In genomic region chr2:48694509-48694908, GRCm38 (mm10) we compare ENCODE assay signal across 26 mouse cellular contexts.
DNase-seq lines count a peak whose midpoint lies in the region; ATAC-seq lines count a peak whose summit lies in the region.
"Had no signal": no experiment of that assay in that cellular context is flagged by ENCODE, and none has a peak within 500 bp of the region (broad histone marks: within the 10 kb centered on the region; RNA-seq: fewer than 3 reads in every experiment).

No protein-coding gene starts in this region.

- H3K4me2 ChIP-seq in hindbrain, embryonic 11.5 days (replicated peaks; ENCODE audit: low read depth, low read length): no peak overlapping the region
- H3K4me2 ChIP-seq: embryonic facial prominence, embryonic 13.5 days; embryonic facial prominence, embryonic 15.5 days; forebrain, embryonic 12.5 days had no signal

- peak; percentile 94 for ATAC-seq in common myeloid progenitor, adult 5-6 weeks (replicated peaks; ENCODE audit: low read depth, poor library complexity, severe bottlenecking)
- peak; percentile 77 for ATAC-seq in megakaryocyte progenitor cell, adult 5-6 weeks (replicated peaks; ENCODE audit: poor library complexity)
- ATAC-seq in hindbrain, embryonic 11.5 days (ENCODE audit: low FRiP score): no peak
- ATAC-seq: activated CD4-positive, CD25-positive, alpha-beta regulatory T cell, adult 4 months; forebrain, embryonic 14.5 days; forebrain, embryonic 16.5 days; Patski had no signal

- H3K4me3 ChIP-seq in macrophage (ENCODE audit: inconsistent target): no peak overlapping the region
- H3K4me3 ChIP-seq in hindbrain, embryonic 11.5 days (ENCODE audit: low read depth, low read length): no peak overlapping the region
- H3K4me3 ChIP-seq: embryonic facial prominence, embryonic 13.5 days; embryonic facial prominence, embryonic 15.5 days; erythroblast, embryonic 14.5 days; forebrain, embryonic 10.5 days; forebrain, embryonic 12.5 days had no signal

- no peaks in the 10 kb centered on the region for H3K79me2 ChIP-seq in macrophage (ENCODE audit: inconsistent target)

- no peaks in the 10 kb centered on the region for H3K27me3 ChIP-seq in hindbrain, embryonic 11.5 days (ENCODE audit: control insufficient read depth, insufficient read depth, low read length)
- H3K27me3 ChIP-seq: embryonic facial prominence, embryonic 13.5 days; embryonic facial prominence, embryonic 15.5 days; forebrain, embryonic 12.5 days; Patski had no signal

- no peaks in the 10 kb centered on the region for H3K36me3 ChIP-seq in macrophage (ENCODE audit: inconsistent target)
- no peaks in the 10 kb centered on the region for H3K36me3 ChIP-seq in hindbrain, embryonic 11.5 days (ENCODE audit: control insufficient read depth, insufficient read depth, low read length)
- H3K36me3 ChIP-seq: embryonic facial prominence, embryonic 13.5 days; embryonic facial prominence, embryonic 15.5 days; forebrain, embryonic 10.5 days; forebrain, embryonic 12.5 days; G1E had no signal

- no peaks in the 10 kb centered on the region for H3K9me3 ChIP-seq in hindbrain, embryonic 11.5 days (ENCODE audit: control insufficient read depth, low read length)
- H3K9me3 ChIP-seq: embryonic facial prominence, embryonic 13.5 days; embryonic facial prominence, embryonic 15.5 days; forebrain, embryonic 10.5 days; forebrain, embryonic 12.5 days; G1E had no signal

- H3K9ac ChIP-seq in hindbrain, embryonic 11.5 days (ENCODE audit: low read depth, low read length): no peak overlapping the region
- H3K9ac ChIP-seq: embryonic facial prominence, embryonic 13.5 days; embryonic facial prominence, embryonic 15.5 days; forebrain, embryonic 12.5 days had no signal

- WGBS in macrophage (ENCODE audit: missing documents): 24% methylated on average over 3 of the region's 3 CpGs
- WGBS in hindbrain, embryonic 11.5 days: 92% methylated on average over 3 of the region's 3 CpGs

- H3K4me1 ChIP-seq in hindbrain, embryonic 11.5 days (replicated peaks; ENCODE audit: control insufficient read depth, insufficient read depth, low read length): no peaks in the 10 kb centered on the region
- H3K4me1 ChIP-seq: embryonic facial prominence, embryonic 13.5 days; embryonic facial prominence, embryonic 15.5 days; forebrain, embryonic 10.5 days; forebrain, embryonic 12.5 days had no signal

- peak overlapping the region; percentile 36 for H3K27ac ChIP-seq in macrophage
- no peak overlapping the region for H3K27ac ChIP-seq in hindbrain, embryonic 11.5 days (ENCODE audit: low read depth, low read length)
- H3K27ac ChIP-seq: embryonic facial prominence, embryonic 13.5 days; embryonic facial prominence, embryonic 15.5 days; forebrain, embryonic 10.5 days; forebrain, embryonic 12.5 days had no signal

- no peak for DNase-seq in kidney, adult 8-10 months
- DNase-seq in testis, postnatal 10 days (ENCODE audit: low spot score): no peak
- no peak for DNase-seq in urinary bladder, adult 18-20 months (ENCODE audit: low spot score in 2 of 2)
- no peak for DNase-seq in hindbrain, embryonic 11.5 days (ENCODE audit: low spot score)
- DNase-seq: adrenal gland, adult 8-10 months; adrenal gland, postnatal 14 days; adrenal gland, postnatal 36 days; cerebellum, adult 11-12 months; cerebellum, adult 2 months; cerebellum, adult 9-10 months; cerebellum, postnatal 10 days; cerebellum, postnatal 25 days; embryo, embryonic 11 days had no signal
